Mouse (Mus musculus): ENCODE data around the gene Acp5. TPM values are rescaled to one million over a fixed set of nuclear protein-coding genes. Genes with fewer than 3 reads are reported as not detected.
A peak's percentile ranks its signal among the peaks of the same experiment; 100 is the strongest.

Acp5 gene
- polyA plus RNA-seq, 1 experiment from 2014 or later = 0.49 TPM

- Histone ChIP-seq H3K9ac (ENCODE audit: low read depth, low read length) (peak within 1 kb of the TSS; percentile 88), H3K27ac (ENCODE audit: low read depth, low read length) (peak within 1 kb of the TSS; percentile 78)
- WGBS = under 1% methylated on average over 49 of the region's 52 CpGs
Measured at GRCm38 (mm10) chr9:22116740-22117426, 18.6 kb downstream of the Acp5 start, which contains the start of gene Elof1. Gene Elof1 (minus strand): TSS chr9:22117172.

GRCm38 (mm10) chr9:22116086-22116485 is 19.4 kb downstream of the Acp5 start:
- Histone ChIP-seq H3K36me3 (ENCODE audit: control insufficient read depth, insufficient read depth, low read length) (peaks cover 22% of the 10 kb centered on the region), H3K4me3 (ENCODE audit: low read length) (peak overlapping the region; percentile 91), H3K9ac (ENCODE audit: low read depth, low read length) (peak overlapping the region; percentile 88), H3K4me2 (ENCODE audit: low read length) (peak overlapping the region; percentile 89), H3K27me3 (replicated peaks; ENCODE audit: control insufficient read depth, insufficient read depth, low read length) (no peaks in the 10 kb centered on the region), H3K9me3 (ENCODE audit: control insufficient read depth, low read length) (no peaks in the 10 kb centered on the region), H3K4me1 (ENCODE audit: control insufficient read depth, insufficient read depth, low read depth, low read length) (peaks cover 16% of the 10 kb centered on the region), H3K27ac (ENCODE audit: low read depth, low read length) (no peak overlapping the region; the same call in 1 of the 2 replicates)
- WGBS = 10% methylated on average over 15 of the region's 15 CpGs
- ATAC-seq = no peak

More at GRCm38 (mm10) chr9:22116740-22117426, 18.6 kb downstream of the Acp5 start, which contains the start of gene Elof1:
- H3K4me3 ChIP-seq (ENCODE audit: low read length) = peak within 1 kb of the TSS; percentile 91
- H3K36me3 ChIP-seq (ENCODE audit: control insufficient read depth, insufficient read depth, low read length) = peaks cover 18% of the 10 kb centered on the region
- no peaks in the 10 kb centered on the region for H3K9me3 ChIP-seq (ENCODE audit: control insufficient read depth, low read length)
- H3K4me2 ChIP-seq (ENCODE audit: low read length) = peak within 1 kb of the TSS; percentile 89
- peak; percentile 97 for ATAC-seq
- H3K4me1 ChIP-seq (ENCODE audit: control insufficient read depth, insufficient read depth, low read depth, low read length) = peaks cover 16% of the 10 kb centered on the region
- H3K27me3 ChIP-seq (replicated peaks; ENCODE audit: control insufficient read depth, insufficient read depth, low read length) = no peaks in the 10 kb centered on the region

- Histone ChIP-seq H3K36me3 (ENCODE audit: control insufficient read depth, insufficient read depth, low read length) (peaks cover 22% of the 10 kb centered on the region), H3K9me3 (ENCODE audit: control insufficient read depth, low read length) (no peaks in the 10 kb centered on the region), H3K4me1 (ENCODE audit: control insufficient read depth, insufficient read depth, low read depth, low read length) (peaks cover 16% of the 10 kb centered on the region), H3K27ac (ENCODE audit: low read depth, low read length) (no peak overlapping the region), H3K4me3 (ENCODE audit: low read length) (peak overlapping the region; percentile 91), H3K4me2 (ENCODE audit: low read length) (peak overlapping the region; percentile 89), H3K27me3 (replicated peaks; ENCODE audit: control insufficient read depth, insufficient read depth, low read length) (no peaks in the 10 kb centered on the region), H3K9ac (ENCODE audit: low read depth, low read length) (peak overlapping the region; percentile 88)
- 83% methylated on average over 4 of the region's 4 CpGs for WGBS
- ATAC-seq = no peak
Measured at GRCm38 (mm10) chr9:22115635-22116034, 19.9 kb downstream of the Acp5 start.

GRCm38 (mm10) chr9:22108194-22108593 is 27.3 kb downstream of the Acp5 start:
- Histone ChIP-seq H3K4me1 (ENCODE audit: control insufficient read depth, insufficient read depth, low read depth, low read length) (no peaks in the 10 kb centered on the region), H3K4me3 (ENCODE audit: low read length) (no peak overlapping the region), H3K36me3 (ENCODE audit: control insufficient read depth, insufficient read depth, low read length) (peaks cover 21% of the 10 kb centered on the region), H3K9ac (ENCODE audit: low read depth, low read length) (no peak overlapping the region; the same call in 1 of the 2 replicates), H3K27me3 (replicated peaks; ENCODE audit: control insufficient read depth, insufficient read depth, low read length) (no peaks in the 10 kb centered on the region), H3K4me2 (ENCODE audit: low read length) (no peak overlapping the region), H3K27ac (ENCODE audit: low read depth, low read length) (no peak overlapping the region), H3K9me3 (ENCODE audit: control insufficient read depth, low read length) (no peaks in the 10 kb centered on the region)
- 91% methylated on average over 9 of the region's 9 CpGs for WGBS
- no peak for ATAC-seq

GRCm38 (mm10) chr9:22099922-22100321 is 35.6 kb downstream of the Acp5 start:
- Histone ChIP-seq H3K4me2 (ENCODE audit: low read length) (no peak overlapping the region), H3K4me3 (ENCODE audit: low read length) (no peak overlapping the region), H3K9ac (ENCODE audit: low read depth, low read length) (no peak overlapping the region), H3K4me1 (ENCODE audit: control insufficient read depth, insufficient read depth, low read depth, low read length) (peaks cover 4% of the 10 kb centered on the region), H3K27ac (ENCODE audit: low read depth, low read length) (no peak overlapping the region), H3K9me3 (ENCODE audit: control insufficient read depth, low read length) (no peaks in the 10 kb centered on the region), H3K36me3 (ENCODE audit: control insufficient read depth, insufficient read depth, low read length) (no peaks in the 10 kb centered on the region), H3K27me3 (replicated peaks; ENCODE audit: control insufficient read depth, insufficient read depth, low read length) (peaks cover 24% of the 10 kb centered on the region)
- no peak for ATAC-seq
- WGBS = 2% methylated on average over 18 of the region's 18 CpGs

- Histone ChIP-seq H3K4me3 (ENCODE audit: low read length) (no peak within 1 kb of the TSS), H3K9me3 (ENCODE audit: control insufficient read depth, low read length) (no peaks in the 10 kb centered on the region), H3K27me3 (replicated peaks; ENCODE audit: control insufficient read depth, insufficient read depth, low read length) (peaks cover 24% of the 10 kb centered on the region), H3K4me2 (ENCODE audit: low read length) (no peak within 1 kb of the TSS), H3K27ac (ENCODE audit: low read depth, low read length) (no peak within 1 kb of the TSS), H3K4me1 (ENCODE audit: control insufficient read depth, insufficient read depth, low read depth, low read length) (peaks cover 4% of the 10 kb centered on the region), H3K36me3 (ENCODE audit: control insufficient read depth, insufficient read depth, low read length) (no peaks in the 10 kb centered on the region), H3K9ac (ENCODE audit: low read depth, low read length) (no peak within 1 kb of the TSS)
- ATAC-seq = no peak
- WGBS = 11% methylated on average over 14 of the region's 14 CpGs
Measured at GRCm38 (mm10) chr9:22098993-22099696, 36.4 kb downstream of the Acp5 start, which contains the start of gene Cnn1. Gene Cnn1 (plus strand): TSS chr9:22099216.

- Histone ChIP-seq H3K27me3 (replicated peaks; ENCODE audit: control insufficient read depth, insufficient read depth, low read length) (peaks cover 21% of the 10 kb centered on the region), H3K9me3 (ENCODE audit: control insufficient read depth, low read length) (no peaks in the 10 kb centered on the region), H3K4me1 (ENCODE audit: control insufficient read depth, insufficient read depth, low read depth, low read length) (peaks cover 4% of the 10 kb centered on the region), H3K4me2 (ENCODE audit: low read length) (peak overlapping the region; percentile 58), H3K36me3 (ENCODE audit: control insufficient read depth, insufficient read depth, low read length) (no peaks in the 10 kb centered on the region), H3K9ac (ENCODE audit: low read depth, low read length) (peak overlapping the region; percentile 61), H3K4me3 (ENCODE audit: low read length) (peak overlapping the region; percentile 39), H3K27ac (ENCODE audit: low read depth, low read length) (no peak overlapping the region)
- WGBS = 3% methylated on average over 24 of the region's 24 CpGs
- ATAC-seq = peak; percentile 76
Measured at GRCm38 (mm10) chr9:22095854-22096307, 39.6 kb downstream of the Acp5 start.

GRCm38 (mm10) chr9:22092746-22093145 is 42.8 kb downstream of the Acp5 start:
- WGBS = 91% methylated on average over 6 of the region's 6 CpGs

GRCm38 (mm10) chr9:22089986-22090385 is 45.5 kb downstream of the Acp5 start:
- no peak overlapping the region for H3K27ac ChIP-seq (ENCODE audit: low read depth, low read length)
- 83% methylated on average over 7 of the region's 7 CpGs for WGBS
- H3K9ac ChIP-seq (ENCODE audit: low read depth, low read length) = no peak overlapping the region
- H3K36me3 ChIP-seq (ENCODE audit: control insufficient read depth, insufficient read depth, low read length) = no peaks in the 10 kb centered on the region
- no peaks in the 10 kb centered on the region for H3K9me3 ChIP-seq (ENCODE audit: control insufficient read depth, low read length)
- no peak overlapping the region for H3K4me3 ChIP-seq (ENCODE audit: low read length)
- no peak overlapping the region for H3K4me2 ChIP-seq (ENCODE audit: low read length)
- no peak for ATAC-seq
- H3K4me1 ChIP-seq (ENCODE audit: control insufficient read depth, insufficient read depth, low read depth, low read length) = peaks cover 5% of the 10 kb centered on the region
- no peaks in the 10 kb centered on the region for H3K27me3 ChIP-seq (replicated peaks; ENCODE audit: control insufficient read depth, insufficient read depth, low read length)

More at GRCm38 (mm10) chr9:22092746-22093145, 42.8 kb downstream of the Acp5 start:
- ATAC-seq = no peak
- Histone ChIP-seq H3K4me3 (ENCODE audit: low read length) (no peak overlapping the region), H3K9me3 (ENCODE audit: control insufficient read depth, low read length) (no peaks in the 10 kb centered on the region), H3K4me1 (ENCODE audit: control insufficient read depth, insufficient read depth, low read depth, low read length) (peaks cover 4% of the 10 kb centered on the region), H3K27ac (ENCODE audit: low read depth, low read length) (no peak overlapping the region), H3K36me3 (ENCODE audit: control insufficient read depth, insufficient read depth, low read length) (no peaks in the 10 kb centered on the region), H3K27me3 (replicated peaks; ENCODE audit: control insufficient read depth, insufficient read depth, low read length) (no peaks in the 10 kb centered on the region; the same call in 1 of the 2 replicates), H3K9ac (ENCODE audit: low read depth, low read length) (no peak overlapping the region), H3K4me2 (ENCODE audit: low read length) (no peak overlapping the region)
